Mouse (Mus musculus): Measurements from ENCODE around the gene Zbtb45.

The Zbtb45 gene

DNA sequence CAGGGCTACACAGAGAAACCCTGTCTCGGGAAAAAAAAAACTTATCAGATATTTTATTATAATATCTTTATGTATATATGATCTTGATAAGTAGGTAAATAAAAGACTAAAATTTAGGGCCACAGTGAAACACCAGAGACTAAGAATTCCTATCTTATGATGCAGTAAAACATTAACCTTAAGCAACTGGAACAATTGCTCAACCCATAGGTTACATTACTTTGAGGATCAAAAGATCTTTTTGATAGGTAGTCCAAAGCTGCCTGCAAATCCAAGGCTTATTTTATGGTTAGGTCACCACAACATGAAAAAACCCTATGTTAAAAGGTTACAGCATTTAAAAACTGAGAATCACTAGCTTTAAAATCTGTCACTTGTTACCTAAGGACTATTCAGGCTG, 8.2 kb downstream of the Zbtb45 start:
- in situ Hi-C loops (cut with MboI; ENCODE audit: low sequenced_read_pairs) = no loop called here

DNA sequence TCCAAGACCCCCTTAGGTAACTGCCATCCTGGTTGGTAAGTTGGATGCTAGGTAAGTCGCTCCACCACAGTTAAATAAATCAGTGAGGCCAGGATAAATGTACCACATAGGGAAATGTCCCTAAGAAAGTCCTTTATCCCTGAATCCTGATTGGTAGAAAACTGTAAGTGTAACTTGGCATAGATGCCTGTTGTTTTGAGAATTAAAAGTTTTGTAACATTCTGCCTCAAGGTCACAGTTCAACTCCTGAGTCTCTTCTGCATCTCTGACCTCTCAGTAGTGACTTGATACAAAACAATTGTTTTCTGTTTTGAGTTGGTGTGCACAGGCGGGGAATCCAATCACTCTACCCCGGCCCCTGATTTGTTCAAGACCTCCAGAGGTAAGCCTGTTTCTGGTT, 11.0 kb downstream of the Zbtb45 start, which contains the start of gene Trim28:
TSS of gene Trim28 (plus strand) at position 264 of the 400 bp plus-strand sequence.
- in situ Hi-C loops (cut with MboI; ENCODE audit: low sequenced_read_pairs) = no loop called here

DNA sequence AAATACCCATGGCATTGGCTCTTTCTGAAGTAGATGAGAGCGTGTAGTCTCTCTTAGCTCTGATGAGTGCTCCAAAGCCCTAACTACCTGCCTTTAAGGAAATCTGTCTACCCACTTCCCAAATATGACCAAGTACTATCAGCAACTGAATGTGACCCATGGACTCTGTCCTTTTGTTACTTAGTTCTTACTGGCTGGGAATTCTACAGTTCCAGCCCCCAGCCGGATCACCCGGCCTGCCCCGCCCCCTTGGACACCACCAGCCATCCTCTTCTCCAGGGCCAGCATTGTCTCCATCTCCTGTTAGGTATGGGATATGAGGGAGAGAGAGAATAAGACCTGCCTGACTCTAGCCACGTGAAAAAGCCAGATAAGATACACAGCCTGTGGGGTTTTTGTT, 11.8 kb downstream of the Zbtb45 start, which contains the start of gene Slc27a5:
TSS of gene Slc27a5 (minus strand) at position 140 of the 400 bp plus-strand sequence.
- in situ Hi-C loops (cut with MboI; ENCODE audit: low sequenced_read_pairs) = no loop called here

DNA sequence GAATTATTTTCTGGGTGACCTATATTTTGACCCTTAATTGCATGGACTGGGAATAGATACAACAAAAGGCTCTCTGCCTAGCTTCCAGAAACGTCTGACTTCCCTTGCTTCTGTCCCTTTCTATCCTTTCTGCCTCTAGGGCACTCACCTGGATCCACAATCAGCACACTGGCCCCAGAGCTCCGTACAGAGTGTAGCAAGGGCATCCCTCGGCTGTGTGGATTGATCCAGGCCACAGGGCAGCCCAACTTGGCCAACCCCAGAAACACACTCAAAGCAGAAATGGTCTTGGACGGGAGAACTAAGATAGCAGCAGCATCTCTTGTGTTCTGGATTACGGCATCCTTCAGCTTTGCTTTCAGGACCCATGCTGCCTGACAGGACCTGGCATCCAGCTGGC, 12.6 kb downstream of the Zbtb45 start:
- in situ Hi-C loops (cut with MboI; ENCODE audit: low sequenced_read_pairs) = no loop called here

DNA sequence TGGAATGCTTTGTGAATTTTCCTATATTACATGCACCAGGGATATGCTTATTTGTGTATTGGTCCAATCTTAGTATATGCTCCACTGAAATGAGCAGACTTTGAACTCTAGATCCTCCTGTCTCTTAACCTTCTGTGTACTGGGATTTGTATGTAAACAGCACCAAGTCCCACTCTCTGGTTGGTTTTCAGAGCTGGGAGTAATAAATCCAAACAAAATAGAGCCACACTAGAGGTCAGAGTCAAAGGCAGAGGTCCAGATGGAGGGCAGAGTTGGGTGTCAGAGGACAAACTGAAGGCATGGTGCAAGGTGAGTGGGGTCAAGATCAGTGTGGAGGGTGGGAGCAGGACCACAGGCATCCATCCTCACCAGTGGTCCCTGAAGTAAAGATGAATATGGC, 14.0 kb downstream of the Zbtb45 start:
- in situ Hi-C loops (cut with MboI; ENCODE audit: low sequenced_read_pairs) = no loop called here

DNA sequence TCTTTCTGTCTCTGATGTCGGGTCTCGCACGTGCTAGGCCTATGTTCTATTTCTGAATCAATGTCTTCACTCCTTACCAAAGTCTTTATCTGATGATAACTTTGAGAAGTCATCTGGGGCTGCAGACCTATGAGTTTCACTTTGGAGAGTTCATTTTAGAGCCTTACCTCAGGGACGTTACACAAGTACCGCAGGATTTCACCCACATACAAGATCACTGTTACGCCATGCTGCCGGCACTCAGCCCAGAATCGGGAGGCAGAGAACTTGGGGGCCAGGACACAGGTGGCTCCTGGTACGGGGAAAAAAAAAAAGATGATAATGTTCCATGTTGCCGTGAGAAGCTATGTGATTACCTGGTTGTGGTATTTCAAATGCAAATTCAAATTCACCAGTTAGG, 16.7 kb downstream of the Zbtb45 start:
- in situ Hi-C loops (cut with MboI; ENCODE audit: low sequenced_read_pairs) = no loop called here

DNA sequence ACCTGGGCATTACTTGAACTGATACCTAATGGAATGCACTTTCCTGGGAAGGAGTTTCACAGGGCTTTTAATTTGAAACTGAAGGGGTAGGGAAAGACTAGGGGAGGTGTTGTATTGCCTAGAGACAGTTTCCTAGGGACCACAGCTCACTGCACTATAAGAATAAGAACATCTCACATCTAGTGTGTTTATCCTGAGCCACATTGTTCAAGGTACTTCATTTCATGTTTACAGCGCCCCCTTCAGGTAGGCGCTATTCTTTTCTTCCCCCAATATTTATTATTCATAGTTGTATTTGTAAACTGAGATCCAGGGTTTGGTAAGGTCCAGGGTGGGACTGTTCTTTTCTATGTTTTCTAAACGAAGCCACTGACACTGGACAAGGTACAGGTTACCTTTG, 17.6 kb downstream of the Zbtb45 start:
- in situ Hi-C loops (cut with MboI; ENCODE audit: low sequenced_read_pairs) = no loop called here

DNA sequence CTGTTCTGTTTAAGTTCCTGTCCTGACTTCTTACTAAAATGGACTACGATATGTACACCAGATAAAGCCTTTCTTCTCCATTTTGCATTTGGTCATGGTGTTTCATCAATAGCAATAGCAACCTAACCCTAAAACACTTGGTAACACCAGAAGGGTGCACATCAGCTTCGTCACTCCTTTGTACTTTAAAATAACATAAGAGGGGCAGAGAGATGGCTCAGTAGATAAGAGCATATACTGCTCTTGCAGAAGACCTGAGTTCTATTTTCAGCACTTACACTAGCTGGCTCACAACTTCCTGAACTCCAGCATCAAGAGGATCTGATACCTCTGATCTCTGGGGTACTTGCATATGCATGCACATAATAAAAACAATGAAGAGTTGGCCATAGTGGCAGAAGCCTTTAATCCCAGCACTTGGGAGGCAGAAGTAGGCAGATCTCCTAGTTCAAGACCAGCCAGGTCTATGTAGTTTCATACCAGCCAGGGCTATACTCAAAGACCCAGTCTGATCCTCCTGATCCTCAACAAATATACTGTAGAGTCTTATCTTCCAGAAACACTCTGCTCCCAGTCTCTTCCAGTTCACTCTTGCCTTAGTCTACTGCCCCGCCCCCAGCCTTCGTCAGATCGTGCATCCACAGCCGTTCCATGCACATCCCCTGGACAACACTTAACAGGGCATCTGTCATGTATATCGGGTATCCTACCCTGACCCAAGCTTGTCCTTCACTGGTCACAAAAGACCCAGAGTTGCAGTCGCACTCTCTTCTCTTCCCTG, 22.2 kb downstream of the Zbtb45 start:
- in situ Hi-C loops (cut with MboI; ENCODE audit: low sequenced_read_pairs) = no loop called here

DNA sequence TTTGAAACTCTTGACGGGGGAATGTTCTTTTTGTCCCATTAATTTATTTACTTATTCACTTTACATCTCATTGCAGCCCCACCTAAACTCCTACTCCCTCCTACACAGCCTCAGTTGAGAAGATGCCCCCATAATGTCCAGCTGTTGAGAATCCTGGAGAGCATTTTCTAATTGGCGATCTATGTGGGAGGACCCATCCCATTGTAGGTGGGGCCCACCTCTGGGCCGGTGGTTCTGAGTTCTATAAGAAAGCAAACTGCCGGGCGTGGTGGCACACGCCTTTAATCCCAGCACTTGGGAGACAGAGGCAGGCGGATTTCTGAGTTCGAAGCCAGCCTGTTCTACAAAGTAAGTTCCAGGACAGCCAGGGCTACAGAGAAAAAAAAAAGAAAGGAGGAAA, 22.9 kb downstream of the Zbtb45 start:
- in situ Hi-C loops (cut with MboI; ENCODE audit: low sequenced_read_pairs) = no loop called here

DNA sequence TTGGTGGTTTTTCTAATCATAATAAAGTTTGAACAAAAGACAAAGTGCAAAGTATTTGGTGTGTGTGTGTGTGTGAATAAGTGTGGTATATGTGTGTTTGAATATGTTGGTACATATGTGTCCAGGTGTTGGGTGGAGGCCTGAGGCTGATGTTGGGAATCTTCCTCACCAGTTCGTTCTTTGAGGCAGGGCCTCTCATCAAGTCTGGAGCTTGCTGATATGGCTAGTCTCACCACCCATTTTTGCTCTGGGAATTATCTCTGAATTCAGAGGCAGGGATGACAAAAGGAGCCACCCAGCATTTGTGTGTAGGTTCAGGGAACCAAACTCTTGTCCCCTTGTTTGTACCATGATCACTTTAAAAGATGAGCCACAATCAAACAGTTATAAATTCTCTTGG, 24.1 kb downstream of the Zbtb45 start:
- in situ Hi-C loops (cut with MboI; ENCODE audit: low sequenced_read_pairs) = no loop called here

DNA sequence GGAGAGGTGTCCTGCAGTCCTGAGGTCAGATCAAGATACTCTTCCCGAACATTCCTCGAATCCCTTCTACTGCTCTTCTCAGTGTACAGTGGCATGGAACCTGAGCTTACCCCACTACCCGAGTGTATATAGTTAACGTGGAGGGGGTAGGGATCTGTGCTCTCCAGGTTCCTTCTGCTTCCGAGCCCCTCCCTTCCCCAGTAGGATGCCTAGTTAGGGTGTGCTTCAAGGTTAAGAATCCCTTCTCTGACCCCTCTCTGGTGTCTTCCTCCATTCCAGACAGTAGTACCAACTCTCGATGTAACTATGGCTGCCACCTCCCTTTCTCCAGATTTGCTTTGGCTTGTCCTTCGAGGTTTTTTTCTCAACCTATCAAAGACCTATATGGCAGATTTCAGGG, 29.5 kb downstream of the Zbtb45 start:
- in situ Hi-C loops (cut with MboI; ENCODE audit: low sequenced_read_pairs) = no loop called here

DNA sequence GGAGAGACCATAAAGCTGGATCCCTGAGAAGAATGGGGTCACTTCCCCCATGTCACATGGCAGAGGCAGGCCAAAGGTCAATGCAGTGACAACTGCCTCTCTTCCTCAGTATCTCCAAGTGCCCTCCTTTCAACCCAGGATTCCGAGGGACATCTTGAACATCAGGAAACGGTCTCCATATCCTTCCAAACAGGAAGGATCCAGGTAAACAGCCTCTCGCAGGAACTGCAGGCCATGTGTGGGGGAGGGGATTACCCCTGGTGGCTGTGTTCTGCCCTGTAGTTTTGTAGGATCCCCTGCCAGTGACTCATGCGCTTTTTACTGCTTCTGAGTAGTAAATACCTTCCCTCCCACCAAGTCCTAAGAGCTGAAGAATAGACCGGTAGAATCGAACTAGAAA, 30.1 kb downstream of the Zbtb45 start:
- in situ Hi-C loops (cut with MboI; ENCODE audit: low sequenced_read_pairs) = no loop called here

DNA sequence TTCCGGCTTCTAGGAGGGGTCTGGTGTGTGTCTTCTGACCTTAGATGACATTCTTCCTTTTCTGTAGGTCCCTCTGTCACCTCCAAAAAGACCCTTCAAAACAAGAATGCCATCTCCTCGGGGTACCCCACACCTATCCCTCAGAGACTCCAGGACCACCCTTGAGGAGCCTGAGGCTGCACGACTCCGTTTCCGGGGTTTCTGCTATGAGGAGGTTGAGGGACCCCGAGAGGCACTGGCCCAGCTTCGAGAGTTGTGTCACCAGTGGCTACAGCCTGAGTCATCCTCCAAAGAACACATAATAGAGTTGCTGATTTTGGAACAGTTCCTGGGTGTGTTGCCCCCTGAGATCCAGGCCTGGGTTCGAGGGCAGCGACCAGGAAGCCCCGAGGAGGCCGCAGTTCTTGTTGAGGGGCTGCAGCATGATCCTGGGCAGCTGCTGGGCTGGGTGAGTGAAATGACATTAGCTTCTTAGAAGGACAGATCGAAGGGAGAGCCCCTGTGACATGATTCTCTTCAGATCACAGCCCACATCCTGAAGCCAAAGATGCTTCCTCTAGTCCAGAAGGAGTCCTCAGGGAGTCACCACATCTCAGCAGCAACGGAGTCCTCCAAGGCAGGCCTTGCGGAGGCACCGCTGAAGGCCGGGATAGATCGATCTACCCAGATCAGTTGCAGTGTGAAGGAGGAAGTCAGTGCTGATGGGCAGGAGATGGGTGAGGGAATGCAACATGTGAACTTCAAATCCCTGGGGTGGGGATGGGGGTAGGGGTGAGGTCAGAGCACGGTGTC, 30.7 kb downstream of the Zbtb45 start:
- in situ Hi-C loops (cut with MboI; ENCODE audit: low sequenced_read_pairs) = no loop called here

DNA sequence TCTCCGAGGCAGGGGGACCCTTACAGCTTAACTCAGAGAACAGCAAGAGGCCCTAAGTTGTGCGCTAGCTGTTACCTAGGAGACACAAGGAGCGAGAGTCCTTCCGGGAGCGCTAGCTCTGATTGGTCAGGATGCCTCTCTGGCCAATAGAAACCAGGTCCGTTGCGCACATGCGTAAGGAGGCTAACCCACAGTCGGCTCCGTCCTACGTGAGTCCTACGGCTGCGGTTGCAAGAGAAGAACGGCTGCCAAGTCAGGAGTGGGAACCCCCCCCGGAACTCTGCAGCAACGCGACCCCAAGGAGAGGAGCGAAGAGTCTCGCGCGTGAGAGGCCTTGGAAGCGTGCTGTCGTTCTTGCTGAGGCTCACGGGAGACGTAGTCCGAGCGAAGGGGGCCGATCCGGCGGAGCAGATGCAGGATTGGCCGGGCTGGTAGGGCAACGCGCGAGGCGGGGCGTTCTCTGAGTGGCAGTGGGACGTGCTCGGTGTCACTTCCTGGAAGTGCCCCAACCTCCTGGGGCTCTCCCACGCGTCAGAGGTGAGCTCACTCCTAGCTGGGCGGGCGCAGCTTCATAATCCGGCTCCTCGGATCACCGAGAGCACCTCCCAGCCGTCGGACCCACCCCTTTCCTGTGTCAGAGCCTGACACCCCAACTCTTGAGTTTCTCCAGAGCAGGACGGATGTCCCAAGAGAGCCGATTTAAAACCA, 32.0 kb downstream of the Zbtb45 start, which contains the start of gene Zfp446:
TSS of gene Zfp446 (plus strand) at position 167 of the 708 bp plus-strand sequence.
- in situ Hi-C loops (cut with MboI; ENCODE audit: low sequenced_read_pairs) = no loop called here

DNA sequence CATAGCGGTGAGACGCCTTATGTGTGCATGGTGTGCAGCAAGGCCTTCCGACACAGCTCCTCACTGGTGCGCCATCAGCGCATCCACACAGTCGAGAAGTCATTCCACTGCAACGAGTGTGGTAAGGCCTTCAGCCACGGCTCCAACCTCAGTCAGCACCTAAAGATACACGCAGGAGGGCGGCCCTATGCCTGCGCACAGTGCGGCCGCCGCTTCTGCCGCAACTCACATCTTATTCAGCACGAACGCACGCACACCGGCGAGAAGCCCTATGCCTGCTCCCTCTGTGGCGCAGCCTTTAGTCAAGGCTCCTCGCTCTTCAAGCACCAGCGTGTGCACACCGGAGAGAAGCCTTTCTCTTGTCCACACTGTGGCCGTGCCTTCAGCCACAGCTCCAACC, 38.9 kb downstream of the Zbtb45 start:
- in situ Hi-C loops (cut with MboI; ENCODE audit: low sequenced_read_pairs) = no loop called here

DNA sequence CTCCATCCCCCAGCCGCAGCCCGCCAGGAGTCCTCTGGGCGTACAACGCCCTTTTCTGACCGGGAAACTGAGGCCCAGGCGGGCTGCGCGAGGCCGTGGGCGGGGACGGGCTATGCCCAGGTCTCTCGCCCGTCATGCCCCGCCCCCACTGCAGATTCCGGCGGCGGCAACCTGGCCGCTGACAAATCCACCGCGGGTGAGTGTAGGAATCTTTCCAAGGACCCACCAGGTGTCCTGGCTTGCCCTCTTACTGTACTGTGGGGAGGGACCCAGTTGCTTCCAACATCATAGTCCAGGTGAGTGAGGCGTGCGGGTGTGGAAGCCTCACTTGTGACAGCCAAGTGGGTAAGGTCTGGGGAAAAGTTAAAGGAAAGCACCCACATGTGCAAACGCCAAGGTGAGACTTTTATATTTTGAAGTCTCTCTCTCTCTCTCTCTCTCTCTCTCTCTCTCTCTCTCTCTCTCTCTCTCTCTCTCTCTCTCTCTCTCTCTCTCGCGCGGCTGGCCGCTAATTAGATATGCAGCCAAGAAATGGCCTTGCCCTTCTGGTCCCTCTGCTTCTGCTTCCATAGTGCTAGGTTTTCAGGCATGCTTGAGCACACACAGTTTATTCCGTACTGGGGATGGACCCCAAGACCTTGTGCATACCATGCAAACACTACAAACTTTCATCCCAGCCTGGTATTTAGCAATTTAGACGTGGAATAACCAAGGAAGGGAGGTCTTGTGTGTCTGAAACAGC, 43.6 kb downstream of the Zbtb45 start:
- in situ Hi-C loops (cut with MboI; ENCODE audit: low sequenced_read_pairs) = no loop called here

DNA sequence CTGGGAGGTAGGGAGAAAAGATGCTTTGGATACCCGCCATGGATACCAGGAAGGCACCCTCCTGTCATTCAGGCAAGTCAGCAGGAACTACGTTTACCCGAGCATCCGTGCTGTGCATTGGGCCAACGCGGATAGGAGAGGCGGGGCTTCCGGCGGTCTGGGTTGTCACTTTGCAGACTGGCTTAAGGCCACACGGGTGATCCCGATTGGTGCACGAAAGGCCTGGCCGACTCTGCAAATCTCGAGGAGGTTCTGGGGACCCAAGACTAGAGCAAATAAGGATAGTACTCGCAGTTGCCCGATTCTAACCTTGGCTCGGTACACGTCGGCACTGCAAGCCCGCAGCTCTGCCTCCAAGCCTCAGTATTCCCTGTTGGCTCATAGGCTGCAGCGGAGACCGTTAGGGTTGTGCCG, 44.1 kb downstream of the Zbtb45 start, which contains the start of gene Zfp324:
TSS of gene Zfp324 (plus strand) at position 161 of the 414 bp plus-strand sequence.
- in situ Hi-C loops (cut with MboI; ENCODE audit: low sequenced_read_pairs) = no loop called here

DNA sequence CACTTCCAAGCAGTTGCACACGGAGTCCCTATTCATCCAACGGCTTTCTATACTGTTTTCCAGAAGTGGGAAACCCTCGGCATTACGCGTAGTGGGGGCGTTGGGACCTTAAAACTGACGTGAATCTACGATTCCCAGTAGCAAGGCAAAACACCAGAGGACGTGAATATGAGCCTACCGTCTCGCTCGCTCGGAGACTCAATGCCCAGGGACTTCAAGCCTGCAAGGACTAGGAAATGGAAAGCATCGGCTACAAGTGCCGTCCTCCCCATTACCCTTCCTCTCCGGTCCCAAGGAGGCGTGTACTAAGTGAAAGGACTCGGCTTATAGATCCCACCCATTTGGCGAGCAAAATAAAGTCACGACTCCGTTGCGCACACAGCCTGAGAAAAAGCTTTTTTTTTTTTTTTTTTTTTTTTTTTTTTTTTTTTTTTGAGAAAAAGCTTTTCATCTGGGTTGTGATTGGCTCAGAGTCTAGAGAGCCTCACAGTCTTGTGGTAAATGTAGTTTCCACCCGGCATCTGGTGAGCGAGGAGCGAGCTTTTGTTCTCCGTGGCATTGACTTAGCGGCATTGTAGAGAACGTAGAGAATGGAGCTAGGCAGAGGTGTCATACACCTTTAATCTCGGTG, 48.2 kb downstream of the Zbtb45 start:
- in situ Hi-C loops (cut with MboI; ENCODE audit: low sequenced_read_pairs) = no loop called here

DNA sequence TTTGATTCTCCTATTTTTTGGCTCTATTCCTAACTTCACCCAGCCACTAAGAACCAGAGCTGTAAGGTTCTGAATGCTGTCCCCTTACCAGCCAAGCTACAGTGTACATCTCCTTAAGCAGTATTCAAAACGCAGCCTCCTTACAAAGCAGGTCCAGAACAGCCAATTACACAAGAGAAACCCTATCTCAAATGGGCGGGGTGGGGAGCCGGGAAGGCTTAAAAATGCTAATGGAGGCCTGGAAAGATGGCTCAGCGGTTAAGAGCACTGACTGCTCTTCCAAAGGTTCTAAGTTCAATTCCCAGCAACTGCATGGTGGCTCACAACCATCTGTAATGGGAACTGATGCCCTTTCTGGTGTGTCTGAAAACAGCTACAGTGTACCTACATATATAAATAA, 50.1 kb downstream of the Zbtb45 start:
- in situ Hi-C loops (cut with MboI; ENCODE audit: low sequenced_read_pairs) = no loop called here

DNA sequence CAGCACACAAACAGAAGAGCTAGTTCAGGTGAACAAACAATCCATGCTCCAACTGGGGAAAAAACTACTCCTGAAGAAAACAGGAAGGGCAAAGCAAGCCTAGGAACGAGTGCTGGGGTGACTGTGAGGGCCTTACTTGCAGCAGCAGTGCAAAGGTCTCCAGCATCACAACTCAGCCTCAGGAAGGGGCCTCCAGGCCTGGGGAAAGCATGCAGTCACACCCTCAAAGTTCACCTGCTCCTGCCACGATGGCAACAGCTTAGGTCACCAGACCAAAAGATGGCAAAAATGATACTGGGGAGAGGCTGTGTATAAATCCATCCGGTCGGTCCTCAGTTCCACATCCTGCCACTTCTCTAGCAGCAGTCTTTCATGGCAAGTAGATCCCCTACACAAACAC, 50.9 kb downstream of the Zbtb45 start:
- in situ Hi-C loops (cut with MboI; ENCODE audit: low sequenced_read_pairs) = no loop called here
